Mouse (Mus musculus): ENCODE results near the gene Sept1. TPM values are rescaled to one million over a fixed set of nuclear protein-coding genes. Genes with fewer than 3 reads are reported as not detected.

Gene Sept1
- total RNA-seq, 1 experiment = 85.8 TPM

- peaks cover 0 to 3% of the 10 kb centered on the region in 2 experiments; a peak in 1 of 4 replicates for H3K4me1 ChIP-seq (ENCODE audit: control insufficient read depth in 2 of 2, insufficient read depth in 2 of 2, low read length in 2 of 2, poor library complexity in 1 of 2)
- in situ Hi-C loops (cut with MboI; ENCODE audit: low sequenced_read_pairs in 2 of 2, unreplicated experiment in 2 of 2) = no loop called here
- DNase-seq (ENCODE audit: low read depth, low spot score) = no peak
- H3K9me3 ChIP-seq (ENCODE audit: control insufficient read depth, insufficient read depth, low read depth, low read length) = no peaks in the 10 kb centered on the region
- H3K4me3 ChIP-seq (ENCODE audit: insufficient read depth in 1 of 2, low read depth in 1 of 2, low read length in 2 of 2, poor library complexity in 1 of 2, severe bottlenecking in 1 of 2) = no peak overlapping the region
- peaks cover 13% of the 10 kb centered on the region for H3K36me3 ChIP-seq (ENCODE audit: control insufficient read depth, insufficient read depth, low read length, poor library complexity, severe bottlenecking)
- TF ChIP-seq HCFC1 (IDR thresholded peaks at IDR 0.05; ENCODE audit: borderline replicate concordance, insufficient read depth, low read length) (no peak), ZNF384 (IDR thresholded peaks at IDR 0.05; ENCODE audit: low read depth, low read length) (no peak), CHD2 (IDR thresholded peaks at IDR 0.05; ENCODE audit: low read depth, low read length) (no peak), MAFK (IDR thresholded peaks at IDR 0.05; ENCODE audit: insufficient read depth, low read depth, low read length) (no peak)
- H3K27ac ChIP-seq (ENCODE audit: insufficient read depth, low read depth, low read length, poor library complexity, severe bottlenecking) = no peak overlapping the region
- H3K9ac ChIP-seq (ENCODE audit: insufficient read depth, low read depth, low read length, poor library complexity, severe bottlenecking) = no peak overlapping the region
Measured at GRCm38 (mm10) chr7:127262218-127262961, 29.5 kb upstream of the Sept1 start.

GRCm38 (mm10) chr7:127260309-127261111, 27.6 kb upstream of the Sept1 start, which contains the start of gene Dctpp1:
Dctpp1 (minus strand) TSS chr7:127260709.
- Histone ChIP-seq H3K27ac (ENCODE audit: insufficient read depth, low read depth, low read length, poor library complexity, severe bottlenecking) (peak within 1 kb of the TSS; percentile 59; the same call in 1 of the 2 replicates), H3K36me3 (ENCODE audit: control insufficient read depth, insufficient read depth, low read length, poor library complexity, severe bottlenecking) (peaks cover 26% of the 10 kb centered on the region), H3K9ac (ENCODE audit: insufficient read depth, low read depth, low read length, poor library complexity, severe bottlenecking) (peak within 1 kb of the TSS; percentile 92), H3K4me1 (ENCODE audit: control insufficient read depth in 2 of 2, insufficient read depth in 2 of 2, low read length in 2 of 2, poor library complexity in 1 of 2) (peaks cover 0 to 3% of the 10 kb centered on the region in 2 experiments; a peak in 1 of 4 replicates), H3K9me3 (ENCODE audit: control insufficient read depth, insufficient read depth, low read depth, low read length) (no peaks in the 10 kb centered on the region), H3K4me3 (ENCODE audit: insufficient read depth in 1 of 2, low read depth in 1 of 2, low read length in 2 of 2, poor library complexity in 1 of 2, severe bottlenecking in 1 of 2) (peak within 1 kb of the TSS; percentile 85 to 90)
- in situ Hi-C loops (cut with MboI; ENCODE audit: low sequenced_read_pairs in 2 of 2, unreplicated experiment in 2 of 2) = no loop called here
- TF ChIP-seq ZNF384 (IDR thresholded peaks at IDR 0.05; ENCODE audit: low read depth, low read length) = no peak
- no peak for TF ChIP-seq MAFK (IDR thresholded peaks at IDR 0.05; ENCODE audit: insufficient read depth, low read depth, low read length)
- TF ChIP-seq CHD2 (IDR thresholded peaks at IDR 0.05; ENCODE audit: low read depth, low read length) = peak; percentile 60; the same call in 1 of the 2 replicates
- TF ChIP-seq HCFC1 (IDR thresholded peaks at IDR 0.05; ENCODE audit: borderline replicate concordance, insufficient read depth, low read length) = peak; percentile 39; the same call in 1 of the 2 replicates
- no peak for TF ChIP-seq ZC3H11A (IDR thresholded peaks at IDR 0.05; ENCODE audit: borderline replicate concordance, low read depth, low read length)
- peak; percentile 99 for DNase-seq (ENCODE audit: low read depth, low spot score)

GRCm38 (mm10) chr7:127259186-127259905, 26.4 kb upstream of the Sept1 start:
- Histone ChIP-seq H3K9ac (ENCODE audit: insufficient read depth, low read depth, low read length, poor library complexity, severe bottlenecking) (peak overlapping the region; percentile 92), H3K4me1 (ENCODE audit: control insufficient read depth in 2 of 2, insufficient read depth in 2 of 2, low read length in 2 of 2, poor library complexity in 1 of 2) (peaks cover 0 to 3% of the 10 kb centered on the region in 2 experiments; a peak in 1 of 4 replicates), H3K27ac (ENCODE audit: insufficient read depth, low read depth, low read length, poor library complexity, severe bottlenecking) (no peak overlapping the region), H3K36me3 (ENCODE audit: control insufficient read depth, insufficient read depth, low read length, poor library complexity, severe bottlenecking) (peaks cover 27% of the 10 kb centered on the region), H3K9me3 (ENCODE audit: control insufficient read depth, insufficient read depth, low read depth, low read length) (no peaks in the 10 kb centered on the region), H3K4me3 (ENCODE audit: insufficient read depth in 1 of 2, low read depth in 1 of 2, low read length in 2 of 2, poor library complexity in 1 of 2, severe bottlenecking in 1 of 2) (peak overlapping the region; percentile 85 to 90)
- no peak for TF ChIP-seq MAFK (IDR thresholded peaks at IDR 0.05; ENCODE audit: insufficient read depth, low read depth, low read length)
- no peak for TF ChIP-seq HCFC1 (IDR thresholded peaks at IDR 0.05; ENCODE audit: borderline replicate concordance, insufficient read depth, low read length)
- TF ChIP-seq ZC3H11A (IDR thresholded peaks at IDR 0.05; ENCODE audit: borderline replicate concordance, low read depth, low read length) = no peak
- TF ChIP-seq CHD2 (IDR thresholded peaks at IDR 0.05; ENCODE audit: low read depth, low read length) = no peak
- no peak for TF ChIP-seq ZNF384 (IDR thresholded peaks at IDR 0.05; ENCODE audit: low read depth, low read length)
- in situ Hi-C loops (cut with MboI; ENCODE audit: low sequenced_read_pairs in 2 of 2, unreplicated experiment in 2 of 2) = no loop called here
- DNase-seq (ENCODE audit: low read depth, low spot score) = no peak

GRCm38 (mm10) chr7:127256518-127256917, 23.6 kb upstream of the Sept1 start:
- Histone ChIP-seq H3K27ac (ENCODE audit: insufficient read depth, low read depth, low read length, poor library complexity, severe bottlenecking) (no peak overlapping the region), H3K9ac (ENCODE audit: insufficient read depth, low read depth, low read length, poor library complexity, severe bottlenecking) (no peak overlapping the region), H3K36me3 (ENCODE audit: control insufficient read depth, insufficient read depth, low read length, poor library complexity, severe bottlenecking) (peaks cover 27% of the 10 kb centered on the region), H3K4me3 (ENCODE audit: insufficient read depth in 1 of 2, low read depth in 1 of 2, low read length in 2 of 2, poor library complexity in 1 of 2, severe bottlenecking in 1 of 2) (no peak overlapping the region), H3K4me1 (ENCODE audit: control insufficient read depth in 2 of 2, insufficient read depth in 2 of 2, low read length in 2 of 2, poor library complexity in 1 of 2) (peaks cover 0 to 3% of the 10 kb centered on the region in 2 experiments; a peak in 1 of 4 replicates), H3K9me3 (ENCODE audit: control insufficient read depth, insufficient read depth, low read depth, low read length) (no peaks in the 10 kb centered on the region)
- no peak for TF ChIP-seq ZNF384 (IDR thresholded peaks at IDR 0.05; ENCODE audit: low read depth, low read length)
- TF ChIP-seq CHD2 (IDR thresholded peaks at IDR 0.05; ENCODE audit: low read depth, low read length) = no peak
- no peak for TF ChIP-seq ZC3H11A (IDR thresholded peaks at IDR 0.05; ENCODE audit: borderline replicate concordance, low read depth, low read length)
- no peak for TF ChIP-seq HCFC1 (IDR thresholded peaks at IDR 0.05; ENCODE audit: borderline replicate concordance, insufficient read depth, low read length)
- no peak for TF ChIP-seq MAFK (IDR thresholded peaks at IDR 0.05; ENCODE audit: insufficient read depth, low read depth, low read length)
- in situ Hi-C loops (cut with MboI; ENCODE audit: low sequenced_read_pairs in 2 of 2, unreplicated experiment in 2 of 2) = no loop called here
- no peak for DNase-seq (ENCODE audit: low read depth, low spot score)
